Mouse (Mus musculus): ENCODE results near the gene Ninj1. TPM values are rescaled to one million over a fixed set of nuclear protein-coding genes. Genes with fewer than 3 reads are reported as not detected.
A peak's percentile ranks its signal among the peaks of the same experiment; 100 is the strongest.

The Ninj1 gene
- polyA plus RNA-seq (2012; fragmentation: generic; extraction: Trizol) = 124 TPM

- Histone ChIP-seq H3K27me3 (ENCODE audit: control insufficient read depth, insufficient read depth, insufficient read length) (no peaks in the 10 kb centered on the region), H3ac (ENCODE audit: control insufficient read depth, insufficient read length) (peak within 1 kb of the TSS; percentile 56), H3K4me2 (ENCODE audit: low read depth) (peak within 1 kb of the TSS; percentile 80), H3K4me3 (peak within 1 kb of the TSS; percentile 36), H3K36me3 (ENCODE audit: control insufficient read depth, insufficient read depth) (no peaks in the 10 kb centered on the region), H3K79me2 (ENCODE audit: control insufficient read depth, insufficient read depth) (no peaks in the 10 kb centered on the region)
- TF ChIP-seq USF1 (IDR thresholded peaks at IDR 0.05; ENCODE audit: low read depth) (no peak), MYOD1 (IDR thresholded peaks at IDR 0.05; ENCODE audit: control insufficient read depth in 1 of 3, insufficient read length in 2 of 3, low read depth in 2 of 3) (peak in 2 of 3 experiments; percentile 44 to 66), MAX (IDR thresholded peaks at IDR 0.05; ENCODE audit: low read depth) (no peak), E2F4 (IDR thresholded peaks at IDR 0.05; ENCODE audit: insufficient read depth) (no peak), MYOG (IDR thresholded peaks at IDR 0.05; ENCODE audit: control insufficient read depth in 1 of 3, insufficient read depth in 1 of 3, insufficient read length in 2 of 3, low read depth in 2 of 3) (peak in 2 of 3 experiments; percentile 22 to 69), POLR2A (IDR thresholded peaks at IDR 0.05; ENCODE audit: insufficient read length, low read depth) (peak; percentile 94), POLR2AphosphoS2 (IDR thresholded peaks at IDR 0.05; ENCODE audit: insufficient read length, low read depth) (peak; percentile 87)
Observed at GRCm38 (mm10) chr13:49187288-49188218, at the start of gene Ninj1. Gene Ninj1, plus strand, starts transcription at chr13:49187485.

DNA sequence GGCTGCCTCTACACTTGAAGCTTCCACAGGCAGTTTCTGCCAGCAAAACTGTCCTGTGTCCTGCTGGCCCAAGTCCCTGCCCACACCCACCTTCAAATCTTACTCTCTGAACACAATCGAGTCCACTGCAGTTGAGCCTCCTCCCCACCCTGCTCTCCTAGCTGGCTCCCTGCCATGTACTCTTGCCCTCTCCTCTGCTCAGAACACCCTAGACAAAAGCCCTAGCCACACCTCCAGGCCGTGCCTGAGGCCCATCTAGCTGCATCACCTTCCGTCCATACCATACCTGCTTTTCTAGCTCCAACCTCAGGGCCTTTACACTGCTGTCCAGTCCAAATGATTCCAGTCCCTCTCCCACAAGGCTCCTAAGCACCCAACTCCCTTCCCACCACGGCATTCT is 46.7 kb upstream of the Ninj1 start:
- H3K4me3 ChIP-seq = no peak overlapping the region
- H3K27me3 ChIP-seq (ENCODE audit: control insufficient read depth, insufficient read depth, insufficient read length) = peaks cover 72% of the 10 kb centered on the region
- TF ChIP-seq E2F4 (IDR thresholded peaks at IDR 0.05; ENCODE audit: insufficient read depth) = no peak
- TF ChIP-seq USF1 (IDR thresholded peaks at IDR 0.05; ENCODE audit: low read depth) = no peak
- TF ChIP-seq TCF12 (IDR thresholded peaks at IDR 0.05; ENCODE audit: insufficient read depth, poor library complexity, severe bottlenecking) = no peak
- no peak for TF ChIP-seq MYOD1 (IDR thresholded peaks at IDR 0.05; ENCODE audit: control insufficient read depth in 1 of 3, insufficient read length in 2 of 3, low read depth in 2 of 3)
- TF ChIP-seq TCF3 (IDR thresholded peaks at IDR 0.05; ENCODE audit: insufficient read length, low read depth) = no peak
- no peak for TF ChIP-seq CEBPB (IDR thresholded peaks at IDR 0.05; ENCODE audit: insufficient read depth, poor library complexity, severe bottlenecking)
- no peak for TF ChIP-seq SRF (IDR thresholded peaks at IDR 0.05; ENCODE audit: control insufficient read depth, insufficient read length, low read depth)
- TF ChIP-seq MYOG (IDR thresholded peaks at IDR 0.05; ENCODE audit: control insufficient read depth in 1 of 3, insufficient read depth in 1 of 3, insufficient read length in 2 of 3, low read depth in 2 of 3) = no peak
- no peak for TF ChIP-seq MAX (IDR thresholded peaks at IDR 0.05; ENCODE audit: low read depth)
- H3K79me2 ChIP-seq (ENCODE audit: control insufficient read depth, insufficient read depth) = no peaks in the 10 kb centered on the region
- H3ac ChIP-seq (ENCODE audit: control insufficient read depth, insufficient read length) = no peak overlapping the region
- H3K4me2 ChIP-seq (ENCODE audit: low read depth) = no peak overlapping the region
- H3K36me3 ChIP-seq (ENCODE audit: control insufficient read depth, insufficient read depth) = no peaks in the 10 kb centered on the region

GRCm38 (mm10) chr13:49142396-49142795 is 44.9 kb upstream of the Ninj1 start:
- Histone ChIP-seq H3K36me3 (ENCODE audit: control insufficient read depth, insufficient read depth) (no peaks in the 10 kb centered on the region), H3K27me3 (ENCODE audit: control insufficient read depth, insufficient read depth, insufficient read length) (peaks cover 74% of the 10 kb centered on the region), H3K4me2 (ENCODE audit: low read depth) (no peak overlapping the region), H3ac (ENCODE audit: control insufficient read depth, insufficient read length) (no peak overlapping the region), H3K4me3 (no peak overlapping the region), H3K79me2 (ENCODE audit: control insufficient read depth, insufficient read depth) (no peaks in the 10 kb centered on the region)
- TF ChIP-seq MYOG (IDR thresholded peaks at IDR 0.05; ENCODE audit: control insufficient read depth in 1 of 3, insufficient read depth in 1 of 3, insufficient read length in 2 of 3, low read depth in 2 of 3) = no peak
- no peak for TF ChIP-seq SRF (IDR thresholded peaks at IDR 0.05; ENCODE audit: control insufficient read depth, insufficient read length, low read depth)
- TF ChIP-seq TCF3 (IDR thresholded peaks at IDR 0.05; ENCODE audit: insufficient read length, low read depth) = no peak
- no peak for TF ChIP-seq POLR2AphosphoS2 (IDR thresholded peaks at IDR 0.05; ENCODE audit: insufficient read length, low read depth)
- no peak for TF ChIP-seq TCF12 (IDR thresholded peaks at IDR 0.05; ENCODE audit: insufficient read depth, poor library complexity, severe bottlenecking)

GRCm38 (mm10) chr13:49143323-49143722 is 44.0 kb upstream of the Ninj1 start:
- H3K4me2 ChIP-seq (ENCODE audit: low read depth) = no peak overlapping the region
- no peaks in the 10 kb centered on the region for H3K36me3 ChIP-seq (ENCODE audit: control insufficient read depth, insufficient read depth)
- H3K4me3 ChIP-seq = no peak overlapping the region
- no peaks in the 10 kb centered on the region for H3K79me2 ChIP-seq (ENCODE audit: control insufficient read depth, insufficient read depth)
- peaks cover 81% of the 10 kb centered on the region for H3K27me3 ChIP-seq (ENCODE audit: control insufficient read depth, insufficient read depth, insufficient read length)
- no peak for TF ChIP-seq E2F4 (IDR thresholded peaks at IDR 0.05; ENCODE audit: insufficient read depth)
- no peak for TF ChIP-seq TCF3 (IDR thresholded peaks at IDR 0.05; ENCODE audit: insufficient read length, low read depth)
- no peak for TF ChIP-seq MYOD1 (IDR thresholded peaks at IDR 0.05; ENCODE audit: control insufficient read depth in 1 of 3, insufficient read length in 2 of 3, low read depth in 2 of 3)
- no peak for TF ChIP-seq CEBPB (IDR thresholded peaks at IDR 0.05; ENCODE audit: insufficient read depth, poor library complexity, severe bottlenecking)
- TF ChIP-seq USF1 (IDR thresholded peaks at IDR 0.05; ENCODE audit: low read depth) = no peak
- no peak for TF ChIP-seq TCF12 (IDR thresholded peaks at IDR 0.05; ENCODE audit: insufficient read depth, poor library complexity, severe bottlenecking)
- TF ChIP-seq POLR2A (IDR thresholded peaks at IDR 0.05; ENCODE audit: insufficient read length, low read depth) = no peak
- TF ChIP-seq REST (IDR thresholded peaks at IDR 0.05; ENCODE audit: insufficient read depth, insufficient read length) = no peak
- TF ChIP-seq MAX (IDR thresholded peaks at IDR 0.05; ENCODE audit: low read depth) = no peak
- no peak for TF ChIP-seq POLR2AphosphoS2 (IDR thresholded peaks at IDR 0.05; ENCODE audit: insufficient read length, low read depth)
- TF ChIP-seq SRF (IDR thresholded peaks at IDR 0.05; ENCODE audit: control insufficient read depth, insufficient read length, low read depth) = no peak
- no peak for TF ChIP-seq MYOG (IDR thresholded peaks at IDR 0.05; ENCODE audit: control insufficient read depth in 1 of 3, insufficient read depth in 1 of 3, insufficient read length in 2 of 3, low read depth in 2 of 3)
- H3ac ChIP-seq (ENCODE audit: control insufficient read depth, insufficient read length) = no peak overlapping the region
